Mouse (Mus musculus): ENCODE results near the gene Thoc5.

Gene Thoc5

GRCm38 (mm10) chr11:4894848-4895816 lies at the start of gene Thoc5:
Thoc5 (plus strand) TSS chr11:4895320.
- peak; percentile 70 for DNase-seq (ENCODE audit: low read depth, low spot score)

DNA sequence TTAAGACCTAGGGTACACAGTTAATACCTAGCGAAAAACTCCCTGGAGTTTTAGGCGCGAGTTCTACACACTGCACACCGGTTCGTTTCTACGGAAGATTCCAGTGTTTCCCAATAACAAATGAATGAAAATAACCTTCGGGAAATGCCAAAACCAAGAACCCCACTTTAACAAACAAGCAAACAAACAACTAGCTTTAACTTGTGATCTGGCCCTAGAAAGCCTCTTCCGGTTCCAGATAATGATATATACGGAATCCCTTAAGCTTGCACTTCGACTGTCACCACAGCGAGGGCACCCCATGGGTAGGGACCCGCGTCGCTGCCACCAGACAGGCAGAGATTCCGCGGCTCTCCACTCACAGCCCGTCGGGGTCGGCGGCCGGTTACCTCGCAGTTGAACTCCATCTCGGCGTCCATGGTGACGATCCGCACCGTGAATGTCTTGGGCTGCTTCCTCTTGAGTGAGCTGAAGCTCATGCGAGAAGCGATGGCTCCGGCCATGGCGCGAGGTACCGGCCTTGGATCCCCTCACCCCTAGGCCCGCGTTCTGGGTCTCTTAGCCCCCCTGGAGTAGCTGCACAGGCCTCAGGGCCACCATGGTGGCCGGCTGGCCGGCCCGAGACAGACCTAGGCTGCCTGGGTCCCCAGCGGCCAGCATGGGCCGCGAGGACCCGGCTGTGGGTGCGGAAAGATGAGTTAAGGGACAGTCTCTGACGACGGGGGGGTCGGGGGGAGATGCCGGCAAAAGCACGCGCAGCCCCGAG lies 46.5 kb upstream of the Thoc5 start:
- peak; percentile 13 for DNase-seq (ENCODE audit: low read depth, low spot score)

GRCm38 (mm10) chr11:4849258-4849943 lies 45.7 kb upstream of the Thoc5 start, which contains the start of gene Nf2:
Nf2 (minus strand) TSS chr11:4849536.
- DNase-seq (ENCODE audit: low read depth, low spot score) = peak; percentile 97

- DNase-seq (ENCODE audit: low read depth, low spot score) = no peak
Measured at GRCm38 (mm10) chr11:4850404-4850803, 44.7 kb upstream of the Thoc5 start.

- DNase-seq (ENCODE audit: low read depth, low spot score) = no peak
Measured at GRCm38 (mm10) chr11:4853021-4853420, 42.1 kb upstream of the Thoc5 start.

- DNase-seq (ENCODE audit: low read depth, low spot score) = no peak
Measured at GRCm38 (mm10) chr11:4854181-4854580, 40.9 kb upstream of the Thoc5 start.

DNA sequence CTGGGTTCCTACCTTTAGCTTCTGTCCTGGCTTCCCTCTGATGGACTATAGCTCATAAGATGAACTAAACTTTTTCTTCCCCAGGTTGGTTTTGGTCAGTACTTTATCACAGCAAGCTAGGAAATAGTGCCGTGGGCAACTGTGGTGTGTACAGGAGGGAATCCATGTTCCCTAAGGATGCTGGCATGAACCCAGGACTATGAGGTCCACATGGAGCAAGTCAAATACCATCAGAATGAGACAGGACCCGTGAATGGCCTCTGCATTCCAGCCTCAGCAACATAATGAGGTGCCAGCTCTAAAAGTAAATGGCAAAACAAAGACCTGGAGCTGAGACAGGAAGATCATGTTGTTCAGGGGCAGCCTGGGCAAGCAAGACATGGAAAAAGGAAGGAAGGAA lies 36.7 kb upstream of the Thoc5 start:
- DNase-seq (ENCODE audit: low read depth, low spot score) = no peak

GRCm38 (mm10) chr11:4860986-4861385 lies 34.1 kb upstream of the Thoc5 start:
- DNase-seq (ENCODE audit: low read depth, low spot score) = no peak

DNA sequence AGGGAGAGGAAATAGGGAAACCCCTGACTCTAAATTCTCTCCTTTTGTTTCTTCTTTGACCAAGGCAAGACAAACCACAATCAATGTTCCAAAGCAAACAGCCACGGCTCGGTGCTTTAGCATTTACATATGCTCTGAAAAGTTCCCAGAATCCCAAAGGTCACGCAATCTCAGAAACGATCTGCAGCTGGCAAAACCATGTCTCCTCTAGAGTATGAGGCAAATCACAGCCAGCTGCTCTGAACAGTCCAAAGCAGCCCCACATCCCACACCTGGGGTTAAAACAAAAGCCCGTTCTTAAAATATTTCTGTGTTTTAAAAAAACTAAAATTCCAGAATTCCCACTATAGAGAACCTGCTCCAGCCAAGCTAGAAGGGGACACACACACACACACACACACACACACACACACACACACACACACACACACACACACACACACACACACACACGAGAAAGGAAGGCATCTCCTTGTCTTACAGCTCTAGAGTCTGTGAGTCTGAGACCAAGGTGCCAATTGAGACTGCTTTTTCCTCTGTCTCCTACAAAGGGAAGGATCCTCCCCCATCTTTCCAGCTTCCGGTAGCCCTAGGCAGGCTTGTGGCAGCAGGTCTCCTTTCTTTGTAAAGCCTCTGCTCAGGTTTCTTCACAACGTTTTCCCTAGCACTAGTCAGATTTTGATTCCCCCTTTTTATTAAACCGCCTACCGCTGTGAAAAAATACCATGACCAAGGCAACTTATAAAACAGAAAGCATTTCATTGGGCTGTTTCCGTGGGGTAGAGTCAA lies 33.1 kb upstream of the Thoc5 start:
- DNase-seq (ENCODE audit: low read depth, low spot score) = no peak

DNA sequence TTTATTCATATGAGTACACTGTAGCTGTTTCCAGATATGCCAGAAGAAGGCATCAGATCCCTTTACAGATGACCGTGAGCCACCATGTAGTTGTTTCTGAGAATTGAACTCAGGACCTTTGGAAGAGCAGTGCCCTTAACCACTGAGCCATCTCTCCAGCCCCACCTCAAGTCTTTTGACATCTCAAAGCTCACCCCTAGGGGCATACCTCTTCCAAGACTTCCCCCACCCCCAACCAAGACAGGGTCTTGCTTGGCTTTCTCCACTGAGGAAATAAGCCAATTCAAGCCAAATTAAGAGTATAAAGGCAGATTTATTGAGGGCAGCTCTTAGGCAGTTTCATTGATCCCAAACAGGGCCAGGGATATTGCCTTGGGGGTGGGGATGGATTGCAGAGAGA lies 32.4 kb upstream of the Thoc5 start:
- no peak for DNase-seq (ENCODE audit: low read depth, low spot score)

DNA sequence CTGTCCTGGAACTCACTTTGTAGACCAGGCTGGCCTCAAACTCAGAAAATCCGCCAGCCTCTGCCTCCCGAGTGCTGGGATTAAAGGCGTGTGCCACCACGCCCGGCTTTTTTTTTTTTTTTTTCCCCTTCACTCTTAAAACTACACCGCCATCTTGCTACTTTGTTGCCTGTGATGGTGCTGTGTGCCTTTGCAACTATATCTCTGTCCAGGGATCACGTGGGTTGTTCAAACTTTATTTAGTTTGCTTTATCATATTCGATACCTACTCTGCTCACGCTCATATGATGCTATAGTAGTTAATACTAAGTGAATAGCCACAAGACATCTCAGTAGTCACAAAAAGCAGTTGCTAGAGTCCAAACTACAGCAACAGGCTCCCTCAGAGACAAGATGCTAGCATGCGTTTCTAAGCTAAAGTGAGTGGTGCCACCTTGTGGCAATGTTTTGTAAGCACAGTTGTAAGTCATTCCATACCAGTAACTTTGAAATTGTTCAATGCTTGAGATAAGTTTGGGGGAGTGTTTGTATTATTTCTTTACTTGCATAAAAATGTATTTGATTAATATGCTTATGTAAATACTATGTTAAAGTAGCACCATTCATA lies 29.4 kb upstream of the Thoc5 start:
- peak; percentile 41 for DNase-seq (ENCODE audit: low read depth, low spot score)

DNA sequence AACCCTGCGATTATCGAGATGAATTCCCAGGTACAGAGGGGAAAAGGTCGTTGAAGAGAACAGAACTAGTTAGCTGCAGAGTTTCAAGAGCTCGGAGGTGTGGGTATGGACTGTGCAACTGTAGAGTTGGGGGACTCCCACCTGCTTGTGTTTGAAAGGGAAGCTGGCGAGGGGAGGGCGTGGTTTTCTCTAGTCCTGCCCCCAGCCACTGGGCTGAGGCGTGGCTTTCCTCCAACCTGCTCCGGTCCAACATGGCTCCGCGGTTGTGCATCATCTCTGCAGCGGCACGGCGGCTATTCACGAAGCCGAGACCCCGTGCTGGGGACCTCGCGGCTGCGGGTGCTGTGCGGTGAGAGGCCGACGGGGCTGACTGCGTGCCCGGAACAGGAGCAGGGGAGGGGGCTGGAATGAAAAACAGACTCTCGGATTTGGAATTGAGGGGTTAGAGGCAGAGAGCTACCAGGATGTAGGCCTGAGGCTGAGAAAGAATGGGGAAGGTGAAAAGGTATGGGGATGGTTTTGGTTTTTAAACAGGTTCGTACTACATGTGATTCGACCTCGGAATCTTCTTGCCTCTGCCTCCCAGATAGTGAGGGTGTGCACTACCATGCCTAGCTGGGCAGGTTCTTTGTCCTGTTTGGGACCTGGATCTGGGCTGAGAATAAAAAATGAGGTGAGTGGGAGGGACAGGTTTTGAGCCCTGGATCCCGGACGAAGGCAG lies 21.2 kb upstream of the Thoc5 start, which contains the start of gene Nipsnap1:
TSS of gene Nipsnap1 (plus strand) at position 197 of the 721 bp plus-strand sequence.
- DNase-seq (ENCODE audit: low read depth, low spot score) = peak; percentile 52

GRCm38 (mm10) chr11:4874551-4874950 lies 20.6 kb upstream of the Thoc5 start:
- DNase-seq (ENCODE audit: low read depth, low spot score) = no peak

- no peak for DNase-seq (ENCODE audit: low read depth, low spot score)
Measured at GRCm38 (mm10) chr11:4881087-4881486, 14.0 kb upstream of the Thoc5 start.

GRCm38 (mm10) chr11:4882892-4883627 lies 12.1 kb upstream of the Thoc5 start:
- DNase-seq (ENCODE audit: low read depth, low spot score) = no peak

- no peak for DNase-seq (ENCODE audit: low read depth, low spot score)
Measured at GRCm38 (mm10) chr11:4885385-4885903, 9.7 kb upstream of the Thoc5 start.

DNA sequence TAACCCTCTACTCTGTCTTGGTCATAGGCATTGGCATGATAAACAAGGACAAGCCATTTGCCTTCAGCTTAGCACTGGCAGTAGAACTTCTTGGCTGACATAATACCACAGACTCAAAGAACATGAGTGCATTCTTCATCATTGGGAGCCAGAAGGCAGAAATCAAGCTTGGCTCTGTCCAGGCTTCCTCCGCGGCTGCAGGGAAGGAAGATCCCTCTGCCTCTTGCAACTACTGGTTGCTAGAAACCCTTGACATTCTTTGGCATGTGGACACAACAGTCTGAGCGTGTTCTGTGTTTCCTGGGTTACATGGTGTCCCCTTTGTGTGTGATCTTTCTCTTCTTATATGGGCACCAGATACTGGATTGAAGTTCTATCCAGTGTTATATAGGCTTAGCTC lies 8.1 kb upstream of the Thoc5 start:
- no peak for DNase-seq (ENCODE audit: low read depth, low spot score)

DNA sequence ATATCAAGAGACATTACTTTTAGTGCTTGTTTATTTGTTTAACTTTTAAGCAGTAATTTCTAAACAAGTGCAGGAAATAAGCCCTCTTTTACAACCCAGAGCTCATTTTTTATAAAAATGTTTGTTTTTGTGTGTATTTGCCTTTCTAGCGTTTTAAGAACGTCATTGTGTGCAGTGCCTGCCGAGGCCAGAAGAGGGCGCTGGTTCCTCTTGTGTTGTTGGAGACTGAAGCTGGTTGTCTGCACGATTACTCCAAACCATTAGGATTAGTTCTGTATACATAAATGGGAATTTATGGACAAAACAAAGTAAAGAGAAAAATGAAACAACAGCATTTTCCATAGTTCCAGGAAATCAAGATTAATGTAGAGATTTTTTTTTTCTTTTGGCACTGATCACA lies 5.3 kb downstream of the Thoc5 start:
- no peak for DNase-seq (ENCODE audit: low read depth, low spot score)

DNA sequence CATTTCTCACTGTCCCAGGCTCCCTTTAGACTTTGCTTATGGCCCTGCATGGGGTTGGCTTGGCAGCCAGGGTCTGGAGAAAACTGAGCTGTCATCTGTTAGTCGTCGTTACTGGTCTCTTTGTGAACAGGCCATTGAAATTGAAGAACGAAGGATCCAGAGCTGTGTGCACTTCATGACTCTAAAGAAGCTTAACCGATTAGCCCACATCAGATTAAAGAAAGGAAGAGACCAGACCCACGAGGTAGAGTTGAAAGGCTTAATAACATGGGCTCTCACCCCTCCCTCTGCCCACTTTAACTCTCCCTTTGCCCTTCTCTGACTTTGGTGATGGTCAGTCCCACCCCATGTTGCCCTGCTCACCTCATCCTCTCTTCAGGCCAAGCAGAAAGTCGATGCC lies 6.8 kb downstream of the Thoc5 start:
- DNase-seq (ENCODE audit: low read depth, low spot score) = peak; percentile 68

Data from retina, adult 2 months (tissue).